Mouse (Mus musculus): Measurements from ENCODE around the gene Spire2.
"Not testable (repeated sequence)": the region's sequence is repeated elsewhere in the genome, so short reads cannot be mapped to it uniquely, and the experiment has no call there.

Gene Spire2

DNA sequence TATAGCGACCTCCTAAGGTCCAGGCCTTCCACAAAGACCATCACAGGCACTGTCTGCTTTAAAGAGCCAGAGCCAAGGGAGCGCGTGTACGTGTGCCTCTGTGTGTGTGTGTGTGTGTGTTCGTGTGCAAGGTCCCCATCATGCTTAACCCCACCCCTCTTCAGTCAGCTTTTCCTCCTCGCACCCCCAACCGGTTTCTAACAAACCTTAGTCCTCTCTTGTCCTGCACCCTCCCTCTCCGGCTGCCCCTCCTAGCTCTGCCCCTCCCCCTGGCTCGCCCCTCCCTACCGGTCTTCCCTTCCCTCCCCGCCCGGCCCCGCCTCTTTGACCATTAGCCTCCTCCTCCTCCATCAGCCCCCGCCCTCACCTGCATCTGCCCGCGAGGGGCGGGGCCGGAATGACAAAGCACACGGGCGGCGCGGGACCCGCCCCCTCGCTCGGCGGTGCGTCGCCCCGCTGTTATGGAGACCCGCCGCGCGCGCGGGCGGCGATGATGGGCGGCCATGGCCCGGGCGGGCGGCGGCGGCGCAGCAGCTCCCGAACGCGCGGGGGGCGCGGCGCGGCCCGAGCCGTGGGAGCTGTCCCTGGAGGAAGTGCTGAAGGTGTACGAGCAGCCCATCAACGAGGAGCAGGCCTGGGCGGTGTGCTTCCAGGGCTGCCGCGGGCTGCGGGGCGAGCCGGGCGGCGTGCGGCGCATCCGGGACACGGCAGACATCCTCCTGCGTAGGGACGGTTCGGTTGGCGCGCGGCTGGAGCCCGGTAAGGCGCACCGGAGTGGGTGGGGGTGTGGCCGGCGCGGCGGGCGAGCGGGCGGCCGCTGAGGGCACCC, at the start of gene Spire2:
Gene Spire2, plus strand, starts transcription at position 452 of the 829 bp plus-strand sequence.
- peak; percentile 64 for DNase-seq (ENCODE audit: low spot score)

DNA sequence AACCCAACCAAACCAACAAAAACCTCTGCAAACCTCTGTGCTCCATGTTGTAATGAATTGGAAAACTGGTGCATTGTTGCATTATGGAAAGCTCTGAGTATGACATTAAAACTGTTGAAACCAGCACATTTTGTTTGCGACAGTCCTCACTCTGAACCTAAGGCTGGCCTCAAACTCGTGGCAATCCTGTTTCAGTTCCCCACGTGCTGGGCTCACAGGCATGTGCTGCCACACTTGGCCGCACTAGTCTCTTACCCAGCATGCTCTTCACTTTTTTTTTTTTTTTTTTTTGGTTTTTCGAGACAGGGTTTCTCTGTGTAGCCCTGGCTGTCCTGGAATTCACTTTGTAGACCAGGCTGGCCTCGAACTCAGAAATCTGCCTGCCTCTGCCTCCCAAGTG, 49.5 kb upstream of the Spire2 start:
- not testable (repeated sequence) for DNase-seq (ENCODE audit: low spot score)

DNA sequence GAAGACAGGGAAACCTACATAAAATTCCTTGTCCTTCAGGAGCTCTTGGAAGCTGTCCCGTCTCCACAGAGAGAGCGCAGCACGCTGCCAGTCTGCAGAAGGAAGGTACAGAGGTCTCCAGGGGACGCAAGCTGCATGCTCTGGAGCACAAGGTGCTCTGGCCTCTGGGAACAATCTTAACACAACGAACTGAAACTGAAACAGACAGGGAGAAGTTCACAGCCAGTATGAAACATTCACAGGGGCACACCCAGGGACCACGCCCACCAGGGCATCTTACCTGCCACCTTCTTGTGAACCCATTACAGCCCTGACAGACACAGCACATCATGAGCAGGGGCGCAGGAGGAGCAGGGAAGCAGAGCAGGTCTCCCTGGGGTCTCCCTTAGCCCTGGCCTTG, 48.5 kb upstream of the Spire2 start:
- DNase-seq (ENCODE audit: low spot score), result no peak

DNA sequence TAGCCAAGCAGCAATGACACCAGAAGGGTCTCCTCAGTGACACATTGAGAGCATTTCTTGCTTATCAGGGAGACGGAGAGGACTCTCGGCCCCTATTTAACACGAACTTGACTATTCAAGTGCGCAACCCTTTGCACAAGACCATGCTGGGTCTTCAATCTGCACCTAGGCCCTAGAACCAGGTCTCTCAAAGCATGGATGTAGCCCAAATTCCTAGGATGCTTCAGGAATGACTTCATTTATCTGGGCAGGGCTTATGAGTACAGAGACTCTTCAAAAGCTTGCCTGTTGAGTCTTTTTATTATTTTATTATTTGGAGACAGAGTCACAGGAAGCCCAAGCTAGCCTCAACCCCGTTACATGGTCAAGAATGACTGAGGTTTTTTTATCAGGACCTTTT, 48.0 kb upstream of the Spire2 start:
- DNase-seq (ENCODE audit: low spot score), result no peak

DNA sequence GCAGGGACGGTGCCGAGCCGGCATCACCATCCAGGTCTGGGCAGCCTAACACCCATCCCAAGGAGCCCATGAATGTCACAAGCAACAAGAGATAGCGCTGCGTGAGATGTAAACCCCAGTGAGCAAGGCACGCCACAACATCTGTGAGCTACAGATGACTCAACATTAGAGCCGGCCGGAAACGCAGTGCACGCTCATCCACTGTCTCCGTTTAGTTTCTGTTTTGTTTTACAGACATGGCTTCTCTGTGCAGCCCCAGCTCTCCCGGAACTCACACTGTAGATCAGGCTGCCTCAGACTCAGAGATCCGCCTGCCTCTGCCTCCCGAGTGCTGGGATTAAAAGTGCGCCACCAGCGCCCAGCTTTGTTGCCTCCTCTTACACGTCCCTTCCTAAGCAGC, 45.2 kb upstream of the Spire2 start:
- no peak for DNase-seq (ENCODE audit: low spot score)

DNA sequence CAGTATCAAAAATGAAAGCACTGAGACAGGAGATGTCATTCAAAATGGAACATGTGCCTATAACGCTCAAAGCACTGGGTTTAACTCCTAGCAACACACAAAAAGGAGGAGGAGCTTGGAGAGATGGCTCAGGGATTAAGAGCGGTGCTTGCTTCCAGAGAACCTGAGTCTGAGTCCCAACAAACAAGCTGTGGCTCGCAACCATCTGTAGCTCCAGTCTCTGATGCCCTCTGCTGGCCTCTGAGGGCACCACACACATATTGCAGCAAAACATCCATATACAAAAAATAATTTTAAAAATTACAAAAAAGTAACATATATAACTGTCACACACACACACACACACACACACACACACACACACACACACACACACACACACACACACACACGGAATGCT, 42.3 kb upstream of the Spire2 start:
- DNase-seq (ENCODE audit: low spot score), result no peak

DNA sequence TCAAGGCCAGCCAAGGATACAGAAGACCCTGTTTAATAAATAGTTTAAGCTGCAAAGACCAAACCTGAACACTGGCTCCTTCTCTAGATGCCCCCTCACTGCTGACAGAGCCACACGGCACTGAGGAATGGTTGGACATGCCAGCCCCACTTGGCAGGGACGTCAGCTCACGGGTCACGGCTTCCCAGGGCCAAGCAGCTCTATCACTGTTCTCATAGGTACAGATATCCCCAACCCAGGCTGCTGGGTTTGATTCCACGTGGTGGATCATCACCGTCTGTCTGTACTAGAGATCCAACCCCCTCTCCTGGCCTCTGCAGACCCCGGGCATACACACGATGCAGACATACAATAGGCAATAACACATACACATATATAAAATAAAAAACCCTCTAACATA, 41.8 kb upstream of the Spire2 start:
- DNase-seq (ENCODE audit: low spot score), result no peak

DNA sequence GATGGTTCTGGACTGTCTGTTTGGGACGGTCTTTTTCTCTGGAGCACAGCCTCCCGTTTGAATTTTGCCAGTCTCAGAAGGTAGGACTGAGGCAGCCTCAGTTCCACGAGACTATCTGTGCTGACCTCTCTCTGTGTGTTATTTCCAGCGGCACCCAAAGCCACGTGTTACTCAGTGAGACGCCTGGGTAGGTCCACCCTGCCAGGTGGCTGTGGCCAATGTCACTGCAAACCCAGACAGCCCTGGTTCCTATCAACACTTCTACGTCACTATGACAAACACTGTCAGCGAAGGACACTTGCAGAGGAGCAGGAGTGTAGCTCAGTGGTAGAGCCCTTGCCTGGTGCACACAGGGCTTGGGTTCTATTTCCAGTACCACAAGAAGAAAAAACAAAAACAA, 40.8 kb upstream of the Spire2 start:
- DNase-seq (ENCODE audit: low spot score), result no peak

DNA sequence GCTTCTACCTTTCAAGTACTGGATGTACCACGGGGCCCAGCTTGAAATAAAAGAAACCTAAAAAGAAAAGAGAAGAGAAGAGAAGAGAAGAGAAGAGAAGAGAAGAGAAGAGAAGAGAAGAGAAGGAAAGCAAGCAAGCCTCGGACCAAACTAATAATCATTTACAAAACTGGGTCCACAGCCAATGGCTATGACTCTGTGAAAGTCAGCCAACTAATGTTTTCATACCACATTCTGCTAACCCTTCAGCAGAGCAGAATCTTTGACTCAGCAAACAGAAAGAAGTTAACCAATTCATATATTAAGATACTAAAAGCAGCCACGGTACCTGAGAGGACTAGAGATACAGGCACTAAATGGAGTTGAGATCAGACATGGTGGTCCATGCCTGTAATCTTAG, 40.2 kb upstream of the Spire2 start:
- DNase-seq (ENCODE audit: low spot score), result no peak

DNA sequence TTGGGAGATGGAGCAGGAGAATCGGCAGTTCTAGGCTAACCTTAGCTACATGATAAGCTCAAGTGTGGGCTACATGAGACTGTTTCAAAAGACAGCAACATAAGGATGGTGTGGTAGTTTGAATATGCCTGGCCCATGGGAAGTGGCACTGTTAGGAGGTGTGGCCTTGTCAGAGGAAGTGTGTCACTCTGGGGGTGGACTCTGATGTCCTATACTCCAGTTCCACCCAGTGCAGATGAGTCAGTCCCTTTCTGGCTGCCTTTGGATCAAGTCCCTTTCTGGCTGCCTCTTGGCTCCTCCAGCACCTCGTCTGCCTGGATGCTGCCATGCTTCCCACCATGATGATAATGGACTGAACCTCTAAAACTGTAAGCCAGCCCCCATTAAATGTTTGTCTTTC, 39.7 kb upstream of the Spire2 start:
- no peak for DNase-seq (ENCODE audit: low spot score)

DNA sequence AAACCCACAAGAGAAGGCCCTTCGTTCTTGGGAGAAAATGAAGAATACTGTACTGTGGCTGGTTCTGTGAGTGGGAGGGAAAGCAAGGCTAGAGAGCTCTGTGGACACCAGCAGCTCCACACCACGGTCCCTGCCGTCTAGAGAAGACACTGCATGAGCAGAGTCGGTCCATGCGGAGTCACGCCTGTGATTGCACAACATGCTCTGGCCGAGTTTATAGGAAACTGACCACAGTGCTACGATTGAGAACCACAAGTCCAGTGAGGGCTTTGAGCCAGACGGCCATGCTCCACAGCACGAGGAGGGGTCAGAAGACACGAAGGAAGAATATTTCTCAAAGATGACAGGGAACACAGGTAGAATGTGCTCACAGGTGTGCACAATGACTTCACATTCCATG, 34.2 kb upstream of the Spire2 start:
- DNase-seq (ENCODE audit: low spot score), result no peak

DNA sequence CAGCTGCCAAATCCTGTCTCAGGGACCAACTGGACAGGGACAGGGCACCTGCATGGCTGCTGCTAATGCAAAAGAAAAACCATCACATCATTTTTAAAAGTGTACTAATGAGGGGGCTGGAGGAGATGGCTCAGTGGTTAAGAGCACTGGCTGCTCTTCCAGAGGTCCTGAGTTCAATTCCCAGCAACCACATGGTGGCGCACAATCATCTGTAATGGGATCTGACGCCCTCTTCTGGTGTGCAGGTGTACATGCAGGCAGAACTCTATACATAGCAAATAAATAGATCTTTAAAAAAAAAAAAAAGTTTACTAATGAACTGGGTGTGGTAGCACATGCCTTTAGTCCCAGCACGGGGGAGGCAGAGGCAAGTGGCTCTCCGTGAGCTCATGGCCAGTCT, 23.8 kb upstream of the Spire2 start:
- no peak for DNase-seq (ENCODE audit: low spot score)

DNA sequence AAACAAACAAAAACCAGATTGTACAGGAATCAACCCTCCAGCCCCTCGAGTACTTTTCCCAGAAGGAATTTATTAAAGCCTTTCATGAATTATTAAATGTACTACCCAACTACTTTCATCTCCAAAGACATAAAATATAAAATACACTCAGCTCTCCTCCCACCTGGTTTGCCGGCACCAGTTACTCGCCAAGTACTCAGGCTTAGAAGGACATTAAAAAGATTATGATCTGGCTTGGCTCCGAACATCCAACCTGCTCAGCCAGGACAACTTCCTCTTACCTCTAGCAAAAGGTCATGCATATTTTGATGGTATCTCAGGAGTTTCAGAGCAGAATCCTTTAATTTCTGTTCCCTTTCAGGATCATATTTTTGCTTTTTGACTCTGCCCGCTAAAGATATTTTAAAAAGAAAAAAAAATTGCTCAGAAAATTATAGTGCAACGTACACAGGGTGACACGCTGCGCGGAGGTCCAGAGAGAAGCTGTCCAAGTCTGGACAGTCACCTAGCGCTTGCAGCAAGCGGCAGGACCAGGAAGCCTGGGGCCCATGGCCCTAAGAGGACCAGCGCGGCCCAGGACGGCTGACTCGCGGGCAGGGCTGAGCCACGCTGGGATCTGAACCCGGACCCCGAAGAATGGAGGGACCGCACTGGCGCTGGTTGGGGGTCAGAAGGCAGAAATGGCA, 14.6 kb upstream of the Spire2 start:
- DNase-seq (ENCODE audit: low spot score), result no peak

DNA sequence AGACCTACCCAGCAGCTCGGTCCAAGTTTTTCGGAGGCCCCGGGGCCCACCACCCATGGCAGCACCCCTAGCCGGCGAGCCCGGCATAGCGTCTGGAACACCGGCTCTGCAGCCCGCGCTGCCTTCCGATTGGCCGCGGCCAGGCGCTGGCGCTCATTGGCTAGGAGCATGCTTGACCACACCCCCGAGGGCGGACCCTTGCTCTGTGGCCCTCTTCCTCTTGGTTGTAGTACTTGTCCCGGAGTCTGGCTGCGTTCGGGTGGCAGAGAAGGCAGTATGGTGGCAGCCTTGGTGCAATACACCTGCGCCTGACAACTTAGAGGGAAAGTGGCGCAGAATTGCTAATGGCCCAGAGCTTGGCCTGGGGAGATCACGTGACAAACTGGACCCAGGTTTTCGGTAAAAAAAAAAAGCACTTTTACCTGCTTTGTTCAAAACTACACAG, 14.0 kb upstream of the Spire2 start, which contains the start of gene Fanca:
Gene Fanca, minus strand, starts transcription at position 110 of the 445 bp plus-strand sequence.
- peak; percentile 88 for DNase-seq (ENCODE audit: low spot score)

DNA sequence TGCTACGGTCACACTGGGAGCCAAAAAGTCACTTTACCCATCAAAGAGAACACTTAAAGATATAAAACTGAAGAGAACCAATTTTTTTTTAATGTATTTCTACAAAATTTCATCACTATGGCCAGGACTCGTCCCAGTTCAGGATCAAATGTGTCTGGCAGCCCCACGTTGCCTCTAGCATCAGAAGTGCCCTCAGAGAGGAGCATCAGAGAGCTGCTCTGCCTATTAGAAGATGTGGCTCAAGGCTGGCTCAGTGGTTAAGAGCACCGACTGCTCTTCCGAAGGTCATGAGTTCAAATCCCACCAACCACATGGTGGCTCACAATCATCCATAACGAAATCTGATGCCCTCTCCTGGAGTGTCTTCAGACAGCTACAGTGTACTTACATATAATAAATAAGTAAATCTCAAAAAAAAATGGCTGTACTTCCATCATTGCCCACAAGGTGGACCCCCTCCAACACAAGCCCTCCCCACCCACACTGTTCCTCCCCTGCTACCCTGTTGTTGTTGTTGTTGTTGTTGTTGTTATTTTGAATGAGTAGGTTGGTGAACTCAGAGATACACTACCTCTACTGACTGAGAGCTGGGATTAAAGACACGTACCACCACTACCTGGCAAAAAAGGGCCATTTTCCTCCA, 12.9 kb upstream of the Spire2 start:
- no peak for DNase-seq (ENCODE audit: low spot score)

DNA sequence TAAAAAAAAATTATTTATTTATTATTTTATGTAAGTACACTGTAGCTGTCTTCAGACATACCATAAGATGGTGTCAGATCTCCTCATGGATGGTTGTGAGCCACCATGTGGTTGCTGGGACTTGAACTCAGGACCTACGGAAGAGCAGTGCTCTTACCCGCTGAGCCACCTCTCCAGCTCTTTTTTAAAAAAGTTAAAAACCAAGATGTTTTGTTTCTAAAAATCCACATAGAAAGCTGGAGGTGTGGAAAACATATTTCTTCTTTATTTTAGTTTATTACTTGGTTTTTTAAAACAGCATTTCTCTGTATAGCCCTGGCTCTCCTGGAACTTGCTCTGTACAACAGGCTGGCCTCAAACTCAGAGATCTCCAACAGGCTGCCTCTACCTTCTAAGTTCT, 4.0 kb upstream of the Spire2 start:
- DNase-seq (ENCODE audit: low spot score), result no peak

DNA sequence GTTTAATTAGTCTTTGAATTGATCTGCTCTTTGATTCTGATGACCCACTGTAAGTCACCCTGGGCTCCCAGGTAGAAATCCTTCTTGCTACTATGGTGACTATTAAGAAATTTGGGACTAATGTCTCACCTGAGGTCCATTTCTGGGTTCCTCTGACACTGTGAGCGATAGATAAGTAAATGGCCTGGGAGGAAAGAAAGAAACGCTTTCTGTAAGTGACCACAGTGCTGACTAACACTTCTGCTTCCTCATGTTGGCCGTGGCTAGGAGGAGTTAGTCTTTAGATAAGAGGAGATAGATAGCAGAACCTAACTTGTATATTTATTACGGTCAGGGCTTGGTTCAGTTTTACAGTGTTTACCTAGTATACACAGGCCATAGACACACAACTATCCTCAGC, 3.2 kb upstream of the Spire2 start:
- no peak for DNase-seq (ENCODE audit: low spot score)

DNA sequence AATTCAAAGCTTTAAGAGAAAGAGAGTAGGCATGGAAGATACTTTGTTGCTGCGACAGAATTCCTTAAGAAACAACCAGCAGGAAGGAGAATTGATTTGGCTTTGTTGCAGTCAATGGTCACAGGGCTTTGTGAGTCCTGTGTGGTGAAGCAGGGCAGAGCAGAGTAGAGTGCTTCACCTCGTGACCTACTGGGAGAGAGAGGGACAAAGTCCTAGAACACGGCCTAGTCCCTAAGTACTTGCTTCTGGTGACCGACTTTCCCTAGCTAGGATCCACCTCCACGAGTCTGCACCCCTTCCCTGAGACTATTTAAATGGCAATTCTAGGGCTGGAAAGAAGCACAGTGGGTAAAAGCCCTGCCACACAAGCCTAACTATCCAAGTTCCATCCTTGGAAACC, 2.6 kb upstream of the Spire2 start:
- no peak for DNase-seq (ENCODE audit: low spot score)

DNA sequence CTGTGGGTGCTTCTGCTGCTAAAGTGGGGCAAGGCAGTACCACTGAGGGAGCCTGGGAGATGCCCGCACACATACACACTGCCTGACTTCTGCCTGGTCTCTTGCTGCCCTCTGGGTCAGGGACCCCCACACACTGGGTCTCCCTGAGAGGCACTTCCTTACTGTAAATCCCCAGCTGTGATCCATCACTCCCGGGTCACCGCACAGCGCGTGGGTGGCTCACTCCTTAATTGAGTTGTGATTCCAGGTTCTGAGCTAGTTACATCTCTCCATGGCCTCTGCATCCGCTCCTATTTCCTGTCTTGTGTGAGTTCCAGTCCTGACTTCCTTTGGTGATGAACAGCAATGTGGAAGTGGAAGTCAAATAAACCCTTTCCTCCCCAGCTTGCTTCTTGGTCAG, 1.8 kb upstream of the Spire2 start:
- DNase-seq (ENCODE audit: low spot score), result no peak

DNA sequence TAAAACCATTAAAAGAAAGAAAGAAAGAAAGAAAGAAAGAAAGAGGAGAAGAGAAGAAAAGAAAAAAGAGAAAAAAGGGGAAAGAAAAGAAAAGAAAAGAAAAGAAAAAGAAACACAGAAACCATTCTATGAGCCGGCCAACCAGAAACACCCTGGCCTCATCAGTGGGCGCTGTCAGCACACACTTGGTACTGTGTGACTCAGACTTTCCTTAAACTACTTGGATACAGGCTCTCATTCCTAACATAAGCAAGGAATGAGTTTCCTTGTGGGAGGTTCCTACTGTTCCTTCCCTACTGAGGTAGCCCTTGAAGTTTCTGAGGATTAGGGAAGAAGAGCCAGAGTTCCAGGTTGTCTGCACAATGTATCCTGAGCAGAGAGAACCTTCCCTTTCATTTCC, 1.2 kb upstream of the Spire2 start:
- no peak for DNase-seq (ENCODE audit: low spot score)

DNA sequence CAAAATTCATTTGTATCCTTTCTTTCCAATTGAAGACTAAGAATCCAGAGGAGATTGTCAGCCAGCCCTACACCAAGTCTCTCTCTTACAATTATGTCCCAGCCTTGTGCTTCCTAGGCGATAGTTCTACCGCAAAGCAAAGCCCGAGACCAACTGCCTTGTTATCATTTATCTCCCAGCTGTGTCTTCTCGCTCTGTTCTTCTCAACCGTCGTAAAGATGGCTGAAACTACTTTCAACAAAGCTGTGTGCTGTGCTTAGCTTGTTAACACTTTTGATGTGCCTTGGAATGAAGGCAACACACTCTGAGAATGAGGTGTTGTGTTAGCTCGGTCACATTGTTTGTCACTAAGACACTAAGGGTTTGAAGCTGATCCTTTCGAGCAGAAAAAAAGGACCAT, 703 bp upstream of the Spire2 start:
- DNase-seq (ENCODE audit: low spot score), result no peak

DNA sequence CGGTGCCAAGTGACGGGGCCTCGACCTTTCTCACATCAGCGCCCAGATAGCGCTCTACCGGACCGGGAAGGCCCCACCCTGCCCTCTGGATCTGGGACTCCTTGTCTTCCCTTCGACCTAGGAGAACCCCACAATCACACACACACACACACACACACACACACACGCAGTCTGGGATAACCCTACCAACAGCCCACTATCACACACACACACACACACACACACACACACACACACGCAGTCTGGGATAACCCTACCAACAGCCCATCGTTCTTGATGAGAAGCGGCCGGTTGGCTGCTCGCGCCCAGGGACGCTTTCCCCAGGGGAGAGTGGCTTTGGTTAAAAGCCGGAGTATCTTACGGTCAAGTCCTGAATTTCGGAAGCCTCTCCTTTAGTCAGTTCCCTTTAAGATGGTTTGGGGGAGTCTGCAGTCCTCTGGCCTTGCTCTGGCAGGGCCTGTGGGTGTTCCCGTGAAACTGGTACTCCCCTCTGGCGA, 626 bp downstream of the Spire2 start:
- DNase-seq (ENCODE audit: low spot score), result no peak

DNA sequence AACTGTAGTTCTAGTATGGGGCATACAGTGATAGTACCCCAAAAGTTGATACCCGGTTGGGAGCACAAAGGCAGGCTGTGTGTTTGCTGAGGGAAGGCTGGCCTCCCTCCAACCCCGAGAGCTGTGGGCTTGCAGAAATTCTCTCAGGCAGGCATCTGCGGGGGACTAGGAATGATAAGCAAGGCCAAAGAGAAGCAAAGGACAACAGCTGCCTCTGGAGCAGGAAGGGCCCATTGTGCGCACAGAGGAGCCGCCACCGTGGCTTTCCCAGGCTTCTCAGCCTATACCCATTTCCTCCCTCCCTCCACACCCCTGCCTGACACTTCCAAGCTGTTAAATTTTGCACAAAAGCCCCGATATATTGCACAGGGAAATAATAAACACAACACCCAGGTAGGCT, 1.4 kb downstream of the Spire2 start:
- DNase-seq (ENCODE audit: low spot score), result no peak
